Mouse (Mus musculus) hindbrain, embryonic 11.5 days (tissue): ENCODE results near the gene Cdk16. TPM values are rescaled to one million over a fixed set of nuclear protein-coding genes. Genes with fewer than 3 reads are reported as not detected.

Experiments used
- ATAC-seq: fragments of 200-750 bp; cut with Nextera tagmentation; 2 replicates; pipeline ENCODE4 v1.8.0; 2017; ENCODE audit warnings: mild to moderate bottlenecking, moderate TSS enrichment, moderate library complexity; ENCODE audit not compliant: low FRiP score
- DNase-seq: peaks from one replicate; pipeline ENCODE4 v3.0.0-alpha.2; 2015; ENCODE audit warnings: low spot score
- H3K27ac ChIP-seq: fragments of 300-500 bp; sonication (generic); 2 replicates; pipeline ENCODE4 v1.5.1; 2014; ENCODE audit warnings: mild to moderate bottlenecking, low read depth, low read length
- H3K27me3 ChIP-seq: fragments of 300-500 bp; sonication (generic); 2 replicates; pipeline ENCODE4 v1.6.1; 2014; ENCODE audit warnings: mild to moderate bottlenecking, low read length, moderate library complexity, mixed read lengths; ENCODE audit not compliant: control insufficient read depth, insufficient read depth
- H3K36me3 ChIP-seq: fragments of 300-500 bp; sonication (generic); 2 replicates; pipeline ENCODE4 v1.6.1; 2014; ENCODE audit warnings: mild to moderate bottlenecking, low read length, moderate library complexity, mixed read lengths; ENCODE audit not compliant: control insufficient read depth, insufficient read depth
- H3K4me1 ChIP-seq: fragments of 300-500 bp; sonication (generic); replicated peaks from 2 replicates; pipeline ENCODE4 v1.6.1; 2014; ENCODE audit warnings: low read length, mixed read lengths; ENCODE audit not compliant: control insufficient read depth, insufficient read depth
- H3K4me2 ChIP-seq: fragments of 300-500 bp; sonication (generic); replicated peaks from 2 replicates; pipeline ENCODE4 v1.6.1; 2014; ENCODE audit warnings: mild to moderate bottlenecking, low read depth, low read length
- H3K4me3 ChIP-seq: fragments of 300-500 bp; sonication (generic); 2 replicates; pipeline ENCODE4 v1.5.1; 2014; ENCODE audit warnings: low read depth, low read length
- H3K9ac ChIP-seq: fragments of 300-500 bp; sonication (generic); 2 replicates; pipeline ENCODE4 v1.6.1; 2014; ENCODE audit warnings: low read depth, low read length
- H3K9me3 ChIP-seq: fragments of 300-500 bp; sonication (generic); 2 replicates; pipeline ENCODE4 v1.6.1; 2016; ENCODE audit warnings: low read length; ENCODE audit not compliant: control insufficient read depth
- WGBS: fragments of 180-500 bp; shearing (Covaris S2); extraction: QIAGEN DNeasy Blood & Tissue Kit; methylation state at CpG from one replicate; pipeline ENCODE4 v1.1.7; 2014; 5-methylcytosine and 5-hydroxymethylcytosine counted together
- polyA plus RNA-seq: library from polyadenylated mRNA; unstranded; fragments of >200 nt; fragmentation: Nextera tagmentation; extraction: Ambion mirVana; gene quantifications from 2 replicates; pipeline ENCODE4 v1.2.1, GENCODE M21; 2014

The Cdk16 gene
- 94.6 and 100 TPM in 2 replicates for polyA plus RNA-seq

DNA sequence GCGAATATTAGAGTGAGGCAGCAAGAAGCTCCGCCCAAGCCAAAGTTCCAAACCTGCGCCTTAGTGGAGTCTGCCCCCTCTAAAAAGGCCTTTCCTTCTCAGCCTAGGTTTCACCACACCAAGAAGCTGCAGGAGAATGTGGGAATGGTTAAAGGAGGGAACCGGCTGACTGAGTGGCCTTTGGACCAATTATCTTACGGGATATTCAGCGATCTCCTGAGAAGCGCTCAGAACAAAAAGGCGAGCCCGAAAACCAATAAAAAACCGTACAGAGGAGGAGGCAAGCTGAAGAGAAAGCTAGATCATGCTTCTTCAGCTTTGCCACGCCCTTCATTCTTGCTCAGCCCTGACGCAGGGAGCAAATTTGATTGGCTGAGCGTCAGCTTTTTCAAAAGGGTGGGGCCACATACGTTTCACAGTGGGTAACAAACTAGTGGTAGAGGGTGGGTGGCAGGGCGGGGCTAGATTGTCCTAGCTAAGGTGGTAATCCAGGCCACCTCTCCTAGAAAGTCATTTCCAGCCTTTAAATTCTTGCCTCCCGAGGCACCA lies at the start of gene Cdk16:
Cdk16 (plus strand) TSS at position 436 of the 549 bp plus-strand sequence.
- Histone ChIP-seq H3K9me3 (no peaks in the 10 kb centered on the region), H3K27ac (peak within 1 kb of the TSS; percentile 96), H3K9ac (peak within 1 kb of the TSS; percentile 77), H3K36me3 (no peaks in the 10 kb centered on the region), H3K4me1 (no peaks in the 10 kb centered on the region), H3K4me3 (peak within 1 kb of the TSS; percentile 62), H3K27me3 (no peaks in the 10 kb centered on the region), H3K4me2 (peak within 1 kb of the TSS; percentile 53)
- WGBS: 24% methylated on average over 16 of the region's 16 CpGs
- ATAC-seq (peak; percentile 93), DNase-seq (peak; percentile 81)

DNA sequence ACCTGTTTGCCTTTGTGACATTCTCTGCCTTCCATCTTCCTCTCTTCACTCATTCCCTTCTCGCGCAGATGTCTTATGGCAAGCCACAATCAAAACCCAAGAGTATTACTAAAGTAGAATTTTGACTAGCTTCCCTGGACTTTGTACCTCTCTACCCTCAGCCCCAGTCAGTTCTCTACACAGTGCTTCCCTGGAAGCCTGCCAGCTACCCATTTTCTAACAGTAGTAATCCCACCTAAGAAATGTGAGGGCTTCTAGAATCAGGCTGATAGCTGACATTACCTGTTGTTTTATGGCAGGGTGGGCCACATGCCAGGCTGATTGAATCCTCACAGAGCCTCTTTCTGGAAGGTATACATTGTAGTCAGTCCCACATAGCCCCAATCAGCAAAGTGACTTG lies 49.6 kb upstream of the Cdk16 start:
- no peak overlapping the region for H3K9ac ChIP-seq
- ATAC-seq (no peak), DNase-seq (no peak)
- H3K36me3 ChIP-seq: no peaks in the 10 kb centered on the region
- H3K4me2 ChIP-seq: no peak overlapping the region
- H3K9me3 ChIP-seq: no peaks in the 10 kb centered on the region
- H3K27me3 ChIP-seq: no peaks in the 10 kb centered on the region
- no peaks in the 10 kb centered on the region for H3K4me1 ChIP-seq
- no peak overlapping the region for H3K27ac ChIP-seq
- WGBS: 97% methylated on average over 2 of the region's 2 CpGs
- H3K4me3 ChIP-seq: no peak overlapping the region

DNA sequence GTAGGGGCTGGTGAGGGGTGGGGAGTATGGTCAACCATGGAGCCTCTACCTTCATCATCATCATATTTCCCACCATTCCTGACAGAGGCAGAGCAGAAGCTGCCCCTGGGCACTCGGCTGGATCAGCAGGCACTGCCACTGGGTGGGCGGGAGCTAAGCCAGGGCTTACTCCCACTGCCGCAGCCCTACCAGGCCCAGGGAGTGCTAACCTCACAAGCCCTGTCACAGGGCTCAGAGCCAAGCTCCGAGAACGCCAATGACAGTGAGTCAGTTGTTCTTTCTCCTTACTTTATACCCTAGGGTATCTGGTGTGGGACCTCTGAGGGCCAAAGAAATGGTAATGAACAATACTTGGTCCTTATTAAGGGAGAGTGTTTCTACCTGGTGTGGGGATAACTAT lies 43.0 kb upstream of the Cdk16 start:
- ATAC-seq (no peak), DNase-seq (no peak)
- Histone ChIP-seq H3K27me3 (no peaks in the 10 kb centered on the region), H3K9me3 (no peaks in the 10 kb centered on the region), H3K27ac (no peak overlapping the region), H3K4me1 (no peaks in the 10 kb centered on the region), H3K36me3 (no peaks in the 10 kb centered on the region), H3K4me3 (no peak overlapping the region), H3K4me2 (no peak overlapping the region), H3K9ac (no peak overlapping the region)
- WGBS: 94% methylated on average over 5 of the region's 5 CpGs

DNA sequence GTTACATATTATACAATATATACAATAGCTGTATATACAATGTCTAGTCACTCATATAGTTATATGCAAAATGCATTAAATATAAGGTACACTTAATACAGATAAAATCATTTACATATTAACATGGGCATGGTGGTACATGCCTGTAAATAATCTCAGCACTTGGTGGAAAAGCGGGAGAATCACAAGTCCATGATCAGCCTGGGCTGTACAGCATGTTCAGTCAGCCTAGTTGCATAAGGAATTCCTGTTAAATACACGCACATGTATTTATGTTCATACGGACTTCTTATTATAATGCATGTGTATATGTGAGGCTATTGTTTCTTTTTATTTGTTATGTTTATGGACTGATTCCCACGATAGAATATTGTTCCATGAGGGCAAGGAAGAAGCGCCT lies 30.2 kb upstream of the Cdk16 start:
- Histone ChIP-seq H3K27me3 (no peaks in the 10 kb centered on the region), H3K4me1 (no peaks in the 10 kb centered on the region), H3K9ac (no peak overlapping the region), H3K36me3 (no peaks in the 10 kb centered on the region), H3K4me2 (peak overlapping the region; percentile 28; the same call in 1 of the 2 replicates), H3K9me3 (no peaks in the 10 kb centered on the region), H3K27ac (no peak overlapping the region), H3K4me3 (no peak overlapping the region)
- WGBS: 34% methylated on average over 5 of the region's 5 CpGs
- 0 out of 2 replicates have a peak, but pooled peaks have one; percentile 5 for ATAC-seq
- peak; percentile 1 for DNase-seq

DNA sequence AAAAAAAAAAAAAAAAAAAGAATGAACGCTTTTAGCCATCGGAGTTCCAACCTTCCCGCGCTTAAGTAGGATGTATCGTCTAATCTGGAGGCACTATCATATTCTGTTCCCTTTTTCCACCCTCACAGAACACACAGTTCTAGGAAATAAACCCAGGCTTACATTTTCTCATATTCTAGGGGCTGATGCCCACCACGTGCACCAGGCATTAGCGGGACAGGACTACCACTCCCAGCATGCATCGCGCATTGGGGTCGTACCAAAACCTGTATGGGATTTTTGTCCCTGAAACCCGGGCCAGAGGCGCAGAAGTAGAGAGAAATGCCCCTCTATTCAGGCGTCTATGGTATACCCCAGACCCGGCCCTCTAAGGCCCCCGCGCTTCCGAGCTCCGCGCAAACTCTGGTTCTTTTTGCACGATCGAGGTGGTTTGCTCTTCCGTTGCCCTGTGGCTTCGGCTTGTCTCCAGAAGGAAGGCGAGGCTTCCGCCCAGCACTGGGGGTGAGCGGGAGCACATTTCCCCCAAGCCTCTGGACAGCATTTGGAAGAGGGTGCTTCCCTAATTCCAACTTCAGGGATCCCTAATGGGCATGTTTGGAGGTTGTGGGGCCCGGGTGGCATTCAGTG lies 29.6 kb upstream of the Cdk16 start, which contains the start of gene Uba1:
Uba1 (plus strand) TSS at position 301 of the 627 bp plus-strand sequence.
- H3K27ac ChIP-seq: no peak within 1 kb of the TSS
- H3K36me3 ChIP-seq: no peaks in the 10 kb centered on the region
- WGBS: 15% methylated on average over 27 of the region's 27 CpGs

DNA sequence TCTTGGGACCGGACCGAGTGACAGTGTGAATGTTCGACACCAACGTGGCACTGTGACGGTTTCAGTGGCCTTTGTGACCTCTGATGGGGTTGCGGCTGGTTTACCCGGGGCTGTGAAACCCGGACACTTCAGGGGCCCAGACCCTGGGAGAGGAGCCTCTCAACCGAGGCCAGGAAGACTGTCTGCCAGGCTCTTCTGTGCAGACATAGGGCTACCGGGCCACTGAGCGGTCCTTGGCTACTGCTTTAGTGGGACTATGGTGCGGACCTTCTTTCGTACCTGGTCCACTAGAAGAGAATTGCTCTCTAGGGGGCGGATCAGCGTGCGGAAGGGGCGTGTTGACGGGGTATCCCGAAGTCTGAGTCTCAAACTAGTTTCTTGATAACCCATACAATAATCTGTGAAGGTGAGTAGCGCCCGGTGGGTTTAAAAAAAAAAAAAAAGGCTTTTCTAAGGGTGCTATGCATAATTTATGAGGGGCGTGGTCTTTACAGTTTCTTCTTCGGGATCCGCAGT lies 28.8 kb upstream of the Cdk16 start:
- H3K4me1 ChIP-seq: no peaks in the 10 kb centered on the region
- no peaks in the 10 kb centered on the region for H3K36me3 ChIP-seq
- 0 out of 2 replicates have a peak, but pooled peaks have one; percentile 3 for ATAC-seq
- H3K27ac ChIP-seq: no peak overlapping the region
- no peaks in the 10 kb centered on the region for H3K9me3 ChIP-seq
- no peak overlapping the region for H3K9ac ChIP-seq
- H3K4me3 ChIP-seq: peak overlapping the region; percentile 42
- H3K4me2 ChIP-seq: peak overlapping the region; percentile 60
- WGBS: 12% methylated on average over 24 of the region's 24 CpGs
- DNase-seq: peak; percentile 7
- H3K27me3 ChIP-seq: no peaks in the 10 kb centered on the region

More for the DNA sequence above, 29.6 kb upstream of the Cdk16 start, which contains the start of gene Uba1:
- Histone ChIP-seq H3K4me3 (peak within 1 kb of the TSS; percentile 42), H3K9me3 (no peaks in the 10 kb centered on the region), H3K4me1 (no peaks in the 10 kb centered on the region), H3K9ac (no peak within 1 kb of the TSS), H3K4me2 (peak within 1 kb of the TSS; percentile 60), H3K27me3 (no peaks in the 10 kb centered on the region)
- DNase-seq: peak; percentile 86
- peak; percentile 82 for ATAC-seq

DNA sequence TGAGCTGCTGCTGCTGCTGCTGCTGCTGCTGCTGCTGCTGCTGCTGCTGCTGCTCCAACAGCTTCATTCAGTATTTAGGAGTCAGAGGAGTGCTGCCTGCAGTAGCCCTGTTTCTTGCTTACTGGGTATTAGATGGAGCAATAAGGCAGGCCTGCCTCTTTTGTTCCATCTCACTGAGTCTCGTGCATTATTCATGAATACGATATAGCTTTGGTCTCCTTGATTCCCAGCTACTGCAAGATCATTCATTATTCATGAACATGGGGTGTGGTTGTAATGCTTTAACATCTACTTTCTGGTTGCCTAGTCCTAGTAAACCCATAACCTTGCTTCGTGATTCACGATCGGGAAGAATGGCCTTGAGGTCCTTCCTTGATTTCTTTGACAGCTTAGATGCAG lies 25.4 kb upstream of the Cdk16 start:
- no peaks in the 10 kb centered on the region for H3K4me1 ChIP-seq
- H3K4me3 ChIP-seq: no peak overlapping the region
- no peaks in the 10 kb centered on the region for H3K36me3 ChIP-seq
- peak; percentile 77 for ATAC-seq
- H3K9me3 ChIP-seq: no peaks in the 10 kb centered on the region
- WGBS: 15% methylated on average over 5 of the region's 5 CpGs
- no peak for DNase-seq
- H3K9ac ChIP-seq: no peak overlapping the region
- no peak overlapping the region for H3K4me2 ChIP-seq
- no peaks in the 10 kb centered on the region for H3K27me3 ChIP-seq
- H3K27ac ChIP-seq: peak overlapping the region; percentile 61

DNA sequence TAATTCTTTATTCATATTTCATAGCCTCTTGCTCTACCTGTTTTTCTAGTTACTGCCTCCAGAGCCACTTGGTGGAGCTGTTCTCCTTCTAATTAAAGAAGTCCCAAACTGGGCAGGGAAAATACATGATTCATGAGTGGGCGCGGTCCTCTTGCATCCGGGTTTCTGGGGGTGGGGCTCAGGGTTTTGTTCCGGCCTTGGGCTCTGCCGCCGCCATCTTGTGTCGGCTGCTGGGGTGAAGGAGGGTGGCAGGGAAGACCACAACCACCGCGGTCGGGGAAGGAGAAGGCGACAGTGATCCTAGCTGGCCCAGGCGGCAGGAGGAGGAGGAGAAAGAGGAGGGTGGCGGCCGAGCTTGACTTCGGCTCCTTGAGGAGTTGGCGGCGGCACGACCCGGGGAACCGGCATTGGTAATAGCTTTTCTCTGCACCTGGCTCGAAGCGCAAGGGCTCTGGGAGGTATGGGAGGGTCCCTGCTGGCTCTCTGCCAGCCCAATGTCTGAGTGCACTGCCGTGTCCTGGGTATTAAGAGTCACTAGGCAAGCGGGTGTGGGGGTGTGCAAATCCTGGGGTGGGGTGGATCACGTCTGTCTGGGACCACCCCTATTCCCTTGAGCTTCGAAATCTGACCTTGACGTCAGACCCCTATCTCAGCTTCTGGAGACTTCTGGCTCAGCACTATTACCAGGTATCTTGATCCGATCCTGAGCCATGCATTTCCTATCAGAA lies 24.9 kb upstream of the Cdk16 start:
- ATAC-seq (peak; percentile 87), DNase-seq (peak; percentile 86)
- peak overlapping the region; percentile 60 for H3K4me3 ChIP-seq
- no peaks in the 10 kb centered on the region for H3K4me1 ChIP-seq
- H3K27ac ChIP-seq: peak overlapping the region; percentile 78
- H3K9me3 ChIP-seq: no peaks in the 10 kb centered on the region
- 24% methylated on average over 21 of the region's 28 CpGs for WGBS
- no peaks in the 10 kb centered on the region for H3K36me3 ChIP-seq
- no peaks in the 10 kb centered on the region for H3K27me3 ChIP-seq
- H3K4me2 ChIP-seq: peak overlapping the region; percentile 49
- peak overlapping the region; percentile 73 for H3K9ac ChIP-seq
